Mouse (Mus musculus): ENCODE data around the gene Gas8. TPM values are rescaled to one million over a fixed set of nuclear protein-coding genes. Genes with fewer than 3 reads are reported as not detected.

The Gas8 gene
- polyA plus RNA-seq, 1 experiment from 2014 or later, result 2.7 TPM

DNA sequence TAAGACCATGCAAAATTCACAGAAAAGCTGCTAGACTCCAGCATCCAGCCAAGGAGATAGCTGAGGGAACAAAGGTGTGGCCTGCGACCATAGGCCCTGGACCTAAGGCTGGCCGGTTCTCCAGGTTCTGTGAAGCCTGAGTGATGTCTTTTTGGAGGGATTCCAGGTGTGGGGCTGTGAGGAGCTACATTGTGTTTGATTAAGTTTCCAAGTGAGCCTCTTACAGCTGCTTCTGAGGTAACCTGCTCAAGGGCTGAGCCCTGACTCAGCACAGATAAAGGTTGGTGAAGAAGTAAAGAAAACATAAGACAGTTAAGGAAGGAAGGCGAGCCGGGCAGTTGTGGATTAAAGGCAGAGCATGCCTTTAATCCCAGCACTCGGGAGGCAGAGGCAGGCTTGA is 16.4 kb upstream of the Gas8 start:
- no peak overlapping the region for H3K4me2 ChIP-seq (ENCODE audit: low read depth, low read length)
- no peak overlapping the region for H3K27ac ChIP-seq (ENCODE audit: low read depth)
- no peak overlapping the region for H3K4me3 ChIP-seq (ENCODE audit: low read depth, low read length)
- H3K9me3 ChIP-seq (ENCODE audit: low read length), result no peaks in the 10 kb centered on the region
- 83% methylated on average over 5 of the region's 5 CpGs for WGBS (ENCODE audit: insufficient replicate concordance)
- DNase-seq (no peak), ATAC-seq (no peak)
- TF ChIP-seq CTCF (IDR thresholded peaks at IDR 0.05; ENCODE audit: low read depth), result no peak
- TF ChIP-seq EP300 (IDR thresholded peaks at IDR 0.05; ENCODE audit: low read depth), result no peak
- H3K27me3 ChIP-seq (ENCODE audit: insufficient read depth, low read length), result no peaks in the 10 kb centered on the region
- peaks cover 57% of the 10 kb centered on the region for H3K36me3 ChIP-seq (replicated peaks; ENCODE audit: insufficient read depth, low read length)
- H3K9ac ChIP-seq (replicated peaks), result no peak overlapping the region
- H3K4me1 ChIP-seq (ENCODE audit: insufficient read depth), result no peaks in the 10 kb centered on the region

- TF ChIP-seq CTCF (IDR thresholded peaks at IDR 0.05; ENCODE audit: low read depth) (peak; percentile 45), EP300 (IDR thresholded peaks at IDR 0.05; ENCODE audit: low read depth) (no peak)
- DNase-seq, result no peak
- 95% methylated on average over 6 of the region's 6 CpGs for WGBS (ENCODE audit: insufficient replicate concordance)
Observed at GRCm38 (mm10) chr8:123503801-123504467, 14.7 kb upstream of the Gas8 start.

DNA sequence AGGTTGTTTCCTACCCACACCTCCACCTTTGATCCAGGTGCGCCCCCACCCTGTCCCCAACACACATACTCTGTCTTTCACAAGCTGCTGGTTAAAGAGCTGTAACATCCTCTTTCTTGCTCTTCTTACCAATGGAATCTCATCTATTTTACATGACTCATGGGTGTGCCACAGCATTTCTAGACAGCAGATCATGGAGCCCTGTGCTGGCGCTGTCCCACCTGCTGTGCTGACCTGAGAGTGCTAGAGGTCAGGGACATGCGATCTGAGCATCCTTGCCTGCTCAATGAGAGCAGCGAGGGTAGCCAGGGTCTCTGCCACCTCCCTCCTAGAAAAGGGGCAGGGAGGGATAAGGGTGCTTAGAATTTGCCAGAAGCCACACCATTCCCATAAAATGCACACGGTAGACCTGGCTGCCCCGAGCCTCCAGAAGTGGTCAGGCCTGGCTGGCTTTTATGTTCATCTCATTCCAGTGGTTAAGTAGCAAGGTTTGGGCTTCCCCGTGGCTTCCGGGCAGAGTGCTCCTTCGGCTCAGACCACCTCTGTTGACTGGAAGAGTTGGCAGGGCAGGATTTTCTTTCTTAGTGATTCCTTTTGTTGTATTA is 13.9 kb upstream of the Gas8 start:
- no peak for TF ChIP-seq EP300 (IDR thresholded peaks at IDR 0.05; ENCODE audit: low read depth)
- TF ChIP-seq CTCF (IDR thresholded peaks at IDR 0.05; ENCODE audit: low read depth), result no peak
- no peaks in the 10 kb centered on the region for H3K9me3 ChIP-seq (ENCODE audit: low read length)
- peaks cover 39% of the 10 kb centered on the region for H3K36me3 ChIP-seq (replicated peaks; ENCODE audit: insufficient read depth, low read length)
- no peaks in the 10 kb centered on the region for H3K4me1 ChIP-seq (ENCODE audit: insufficient read depth)
- 91% methylated on average over 9 of the region's 9 CpGs for WGBS (ENCODE audit: insufficient replicate concordance)
- H3K27me3 ChIP-seq (ENCODE audit: insufficient read depth, low read length), result no peaks in the 10 kb centered on the region
- H3K27ac ChIP-seq (ENCODE audit: low read depth), result no peak overlapping the region
- DNase-seq, result no peak
- no peak overlapping the region for H3K4me3 ChIP-seq (ENCODE audit: low read depth, low read length)
- ATAC-seq, result no peak
- no peak overlapping the region for H3K4me2 ChIP-seq (ENCODE audit: low read depth, low read length)
- no peak overlapping the region for H3K9ac ChIP-seq (replicated peaks)

More at GRCm38 (mm10) chr8:123503801-123504467, 14.7 kb upstream of the Gas8 start:
- no peaks in the 10 kb centered on the region for H3K9me3 ChIP-seq (ENCODE audit: low read length)
- no peak overlapping the region for H3K4me2 ChIP-seq (ENCODE audit: low read depth, low read length)
- H3K27ac ChIP-seq (ENCODE audit: low read depth), result no peak overlapping the region
- H3K9ac ChIP-seq (replicated peaks), result no peak overlapping the region
- no peak overlapping the region for H3K4me3 ChIP-seq (ENCODE audit: low read depth, low read length)
- H3K27me3 ChIP-seq (ENCODE audit: insufficient read depth, low read length), result no peaks in the 10 kb centered on the region
- no peaks in the 10 kb centered on the region for H3K4me1 ChIP-seq (ENCODE audit: insufficient read depth)
- ATAC-seq, result no peak
- H3K36me3 ChIP-seq (replicated peaks; ENCODE audit: insufficient read depth, low read length), result peaks cover 46% of the 10 kb centered on the region

DNA sequence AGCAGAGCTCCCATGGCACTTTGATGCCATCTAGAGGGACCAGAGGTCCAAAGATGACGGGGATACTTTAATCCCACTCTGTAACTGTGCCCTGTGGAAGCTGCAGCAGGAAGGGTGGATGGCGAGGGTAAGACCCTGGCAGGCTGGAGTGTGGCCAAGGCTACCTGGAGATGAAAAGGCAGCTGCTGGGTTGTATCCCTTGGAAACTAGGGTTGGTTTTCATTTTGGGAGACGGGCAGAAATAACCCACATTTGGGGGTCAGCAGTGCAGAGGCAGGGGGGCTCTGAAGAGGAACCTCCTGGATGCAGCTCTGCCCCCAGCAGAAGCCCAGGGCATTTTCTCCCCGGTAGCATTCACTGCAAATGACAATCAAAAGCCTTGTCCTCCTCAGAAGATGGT is 13.4 kb upstream of the Gas8 start:
- WGBS (ENCODE audit: insufficient replicate concordance), result 77% methylated on average over 4 of the region's 4 CpGs
- peaks cover 34% of the 10 kb centered on the region for H3K36me3 ChIP-seq (replicated peaks; ENCODE audit: insufficient read depth, low read length)
- DNase-seq, result no peak

GRCm38 (mm10) chr8:123505695-123506094 is 12.9 kb upstream of the Gas8 start:
- ATAC-seq (no peak), DNase-seq (no peak)
- Histone ChIP-seq H3K4me2 (ENCODE audit: low read depth, low read length) (no peak overlapping the region), H3K9me3 (ENCODE audit: low read length) (no peaks in the 10 kb centered on the region), H3K27me3 (ENCODE audit: insufficient read depth, low read length) (no peaks in the 10 kb centered on the region), H3K27ac (ENCODE audit: low read depth) (no peak overlapping the region), H3K36me3 (replicated peaks; ENCODE audit: insufficient read depth, low read length) (peaks cover 30% of the 10 kb centered on the region), H3K9ac (replicated peaks) (no peak overlapping the region), H3K4me1 (ENCODE audit: insufficient read depth) (no peaks in the 10 kb centered on the region), H3K4me3 (ENCODE audit: low read depth, low read length) (no peak overlapping the region)
- no peak for TF ChIP-seq EP300 (IDR thresholded peaks at IDR 0.05; ENCODE audit: low read depth)
- TF ChIP-seq CTCF (IDR thresholded peaks at IDR 0.05; ENCODE audit: low read depth), result no peak
- 80% methylated on average over 9 of the region's 9 CpGs for WGBS (ENCODE audit: insufficient replicate concordance)

More for the DNA sequence above, 13.4 kb upstream of the Gas8 start:
- no peak for TF ChIP-seq CTCF (IDR thresholded peaks at IDR 0.05; ENCODE audit: low read depth)
- TF ChIP-seq EP300 (IDR thresholded peaks at IDR 0.05; ENCODE audit: low read depth), result no peak
- no peak overlapping the region for H3K27ac ChIP-seq (ENCODE audit: low read depth)
- H3K4me3 ChIP-seq (ENCODE audit: low read depth, low read length), result no peak overlapping the region
- no peaks in the 10 kb centered on the region for H3K4me1 ChIP-seq (ENCODE audit: insufficient read depth)
- H3K9ac ChIP-seq (replicated peaks), result no peak overlapping the region
- H3K4me2 ChIP-seq (ENCODE audit: low read depth, low read length), result no peak overlapping the region
- no peaks in the 10 kb centered on the region for H3K27me3 ChIP-seq (ENCODE audit: insufficient read depth, low read length)
- H3K9me3 ChIP-seq (ENCODE audit: low read length), result no peaks in the 10 kb centered on the region
- no peak for ATAC-seq

DNA sequence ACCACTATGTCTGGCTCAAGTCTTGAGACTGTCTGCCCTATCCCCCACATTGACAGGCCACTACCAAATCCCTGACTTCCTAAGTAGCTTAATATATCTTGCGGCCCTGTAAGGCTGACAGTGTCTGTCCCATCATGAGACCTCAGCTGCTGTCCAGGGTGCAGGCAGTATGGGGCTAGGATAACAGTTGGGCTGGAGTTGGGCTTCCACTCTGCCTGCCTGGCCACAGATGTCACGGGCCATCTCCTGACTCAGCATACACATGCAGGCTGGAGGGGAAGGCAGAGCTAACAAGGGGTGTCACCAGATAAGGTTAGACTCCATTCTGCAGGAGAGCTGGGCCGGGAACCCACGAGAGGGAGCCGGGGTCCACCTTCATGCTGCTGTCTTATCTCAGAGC is 11.5 kb upstream of the Gas8 start:
- no peak overlapping the region for H3K27ac ChIP-seq (ENCODE audit: low read depth)

More for the DNA sequence above, 11.5 kb upstream of the Gas8 start:
- peaks cover 17% of the 10 kb centered on the region for H3K36me3 ChIP-seq (replicated peaks; ENCODE audit: insufficient read depth, low read length)
- H3K4me1 ChIP-seq (ENCODE audit: insufficient read depth), result no peaks in the 10 kb centered on the region
- H3K27me3 ChIP-seq (ENCODE audit: insufficient read depth, low read length), result no peaks in the 10 kb centered on the region
- no peak overlapping the region for H3K4me3 ChIP-seq (ENCODE audit: low read depth, low read length)
- no peaks in the 10 kb centered on the region for H3K9me3 ChIP-seq (ENCODE audit: low read length)
- no peak for ATAC-seq
- H3K9ac ChIP-seq (replicated peaks), result no peak overlapping the region
- 56% methylated on average over 5 of the region's 5 CpGs for WGBS (ENCODE audit: insufficient replicate concordance)
- no peak overlapping the region for H3K4me2 ChIP-seq (ENCODE audit: low read depth, low read length)
- TF ChIP-seq EP300 (IDR thresholded peaks at IDR 0.05; ENCODE audit: low read depth), result no peak
- TF ChIP-seq CTCF (IDR thresholded peaks at IDR 0.05; ENCODE audit: low read depth), result no peak
- no peak for DNase-seq
